In genomic region chr8:75254027-75254426, GRCm38 (mm10) we compare ENCODE assay signal across 20 mouse cellular contexts. TPM values are rescaled to one million over a fixed set of nuclear protein-coding genes. Genes with fewer than 3 reads are reported as not detected.
DNase-seq lines count a peak whose midpoint lies in the region; ATAC-seq lines count a peak whose summit lies in the region.
"Had no signal": no experiment of that assay in that cellular context is flagged by ENCODE, and none has a peak within 500 bp of the region (broad histone marks: within the 10 kb centered on the region; RNA-seq: fewer than 3 reads in every experiment).

No protein-coding gene starts in this region.

- peak; percentile 96 for DNase-seq in heart, adult 11 months
- peak; percentile 72 to 86 for DNase-seq in heart, adult 9 months (ENCODE audit: low spot score in 2 of 2)
- peak; percentile 22 to 27 for DNase-seq in heart, postnatal 36 days
- no peak for DNase-seq in spleen, postnatal 10 days (ENCODE audit: low spot score in 2 of 2)
- no peak for DNase-seq in c-Kit-positive CD71-positive TER-119-positive erythroid progenitor cells, embryonic 14.5 days (ENCODE audit: low spot score)
- DNase-seq: adrenal gland, adult 2 months; adrenal gland, postnatal 25 days; cerebellum, adult 11-12 months; cerebellum, adult 9-10 months; cerebellum, postnatal 36 days; forebrain, postnatal 0 days; kidney, adult 18-20 months; kidney, postnatal 10 days had no signal

- 0 out of 2 replicates have a peak, but pooled peaks cover 2% of the 10 kb centered on the region for H3K9me3 ChIP-seq in heart, embryonic 11.5 days (replicated peaks; ENCODE audit: control insufficient read depth, low read length)
- H3K9me3 ChIP-seq: forebrain, embryonic 13.5 days; intestine, embryonic 15.5 days had no signal

- no peaks in the 10 kb centered on the region for H3K4me1 ChIP-seq in heart, embryonic 11.5 days (ENCODE audit: control insufficient read depth, insufficient read depth, low read length)
- no peaks in the 10 kb centered on the region for H3K4me1 ChIP-seq in brown adipose tissue, adult 24 weeks (ENCODE audit: control insufficient read depth, insufficient read depth, insufficient read length, low read length)
- H3K4me1 ChIP-seq: embryonic facial prominence, embryonic 10.5 days; forebrain, embryonic 13.5 days; heart, embryonic 13.5 days; hindbrain, embryonic 13.5 days; intestine, embryonic 15.5 days had no signal

- WGBS in heart, embryonic 11.5 days (ENCODE audit: insufficient replicate concordance) = 77% methylated on average over 3 of the region's 3 CpGs

- H3K27me3 ChIP-seq in heart, embryonic 11.5 days (ENCODE audit: control insufficient read depth, insufficient read depth, low read length) = no peaks in the 10 kb centered on the region
- H3K27me3 ChIP-seq: forebrain, embryonic 13.5 days; heart, embryonic 13.5 days; hindbrain, embryonic 13.5 days; intestine, embryonic 15.5 days had no signal

- no peak overlapping the region for H3K27ac ChIP-seq in heart, embryonic 11.5 days (ENCODE audit: low read depth, low read length)
- peak overlapping the region; percentile 72 for H3K27ac ChIP-seq in brown adipose tissue, adult 24 weeks (replicated peaks; ENCODE audit: low read depth, low read length)
- H3K27ac ChIP-seq: embryonic facial prominence, embryonic 10.5 days; forebrain, embryonic 13.5 days; heart, embryonic 13.5 days; hindbrain, embryonic 13.5 days; intestine, embryonic 15.5 days had no signal

- no peak for ATAC-seq in heart, embryonic 11.5 days (replicated peaks; ENCODE audit: insufficient number of reproducible peaks, low FRiP score, low TSS enrichment)
- ATAC-seq: forebrain, embryonic 13.5 days; forebrain, postnatal 0 days; intestine, embryonic 15.5 days had no signal

- H3K4me3 ChIP-seq in heart, embryonic 11.5 days (ENCODE audit: low read depth, low read length) = no peak overlapping the region
- no peak overlapping the region for H3K4me3 ChIP-seq in brown adipose tissue, adult 24 weeks (ENCODE audit: insufficient read depth, low read depth, low read length)
- H3K4me3 ChIP-seq: embryonic facial prominence, embryonic 10.5 days; forebrain, embryonic 13.5 days; heart, embryonic 13.5 days; hindbrain, embryonic 13.5 days; intestine, embryonic 15.5 days had no signal

- H3K9ac ChIP-seq in heart, embryonic 11.5 days (ENCODE audit: low read depth, low read length) = no peak overlapping the region
- H3K9ac ChIP-seq: forebrain, embryonic 13.5 days; forebrain, postnatal 0 days; heart, embryonic 13.5 days; hindbrain, embryonic 13.5 days; intestine, embryonic 15.5 days had no signal

- H3K36me3 ChIP-seq in heart, embryonic 11.5 days (ENCODE audit: control insufficient read depth, insufficient read depth, low read length) = no peaks in the 10 kb centered on the region
- H3K36me3 ChIP-seq: embryonic facial prominence, embryonic 10.5 days; heart, embryonic 13.5 days; hindbrain, embryonic 13.5 days; intestine, embryonic 15.5 days had no signal

- no peak overlapping the region for H3K4me2 ChIP-seq in heart, embryonic 11.5 days
- H3K4me2 ChIP-seq: forebrain, embryonic 13.5 days; heart, embryonic 13.5 days; hindbrain, embryonic 13.5 days; intestine, embryonic 15.5 days had no signal

- intact Hi-C loops in heart, postnatal 36 days (cut with DNase I) = no loop called here

RNA-seq across cellular contexts. Expression of gene Rasd2, which starts 40.3 kb away (rescaled TPM):
- 0.10 and 0.16 TPM in 2 replicates for polyA plus RNA-seq in heart, embryonic 11.5 days (2014; fragmentation: Nextera tagmentation; extraction: Ambion mirVana)
- polyA plus RNA-seq in brown adipose tissue, adult 24 weeks (2012; ENCODE audit: insufficient read depth, insufficient read length, missing spikeins) = 0.48 TPM in 1 of 2 replicates, not detected in the other
- 1 to 10 TPM; 3.1 to 4.7 TPM for total RNA-seq in heart, postnatal 36 days (2021)

Comparison
In these comparisons a context has a peak if more than half of its experiments do, and no peak if none do; other contexts are left out.
1. DNase-seq: peak in heart, adult 11 months (single experiment), heart, adult 9 months (2 of 2) and heart, postnatal 36 days (2 of 2); none in spleen, postnatal 10 days (0 of 2) and c-Kit-positive CD71-positive TER-119-positive erythroid progenitor cells, embryonic 14.5 days (single experiment).